Mouse (Mus musculus) spleen, embryonic (tissue): ENCODE measurements at regions not wholly inside any gene's neighbourhood (a gene's known extent, or its start where the extent isn't known, plus 50 kb on each side); places are given as distances from the start of the nearest gene placed in this dataset.

Source experiments
- CTCF ChIA-PET: fragments of 350-600 bp; sonication (Branson Sonifier 250); formaldehyde crosslinking; loops from one replicate; lab custom pipeline; 2022; lab: Charles Lee

DNA sequence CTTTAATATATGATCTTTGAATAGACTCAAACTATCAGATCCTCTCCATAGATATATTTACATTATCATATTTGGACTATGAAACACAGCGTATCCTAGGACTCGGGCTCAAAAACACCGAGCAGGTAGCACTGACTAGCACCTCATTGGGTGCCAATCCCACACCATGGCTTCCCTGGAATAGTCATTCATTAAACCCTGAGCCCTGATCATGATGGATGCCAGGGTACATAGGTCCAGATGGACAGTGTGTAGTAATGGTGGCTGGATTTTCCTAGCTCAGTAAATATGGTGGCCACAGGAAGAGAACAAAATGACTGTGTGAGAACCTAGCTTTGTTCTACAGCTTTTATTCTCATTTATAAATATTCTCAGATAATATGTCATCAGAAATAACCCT is 390.1 kb upstream of the Nr2f2 start:
- CTCF ChIA-PET, result no interaction called here

DNA sequence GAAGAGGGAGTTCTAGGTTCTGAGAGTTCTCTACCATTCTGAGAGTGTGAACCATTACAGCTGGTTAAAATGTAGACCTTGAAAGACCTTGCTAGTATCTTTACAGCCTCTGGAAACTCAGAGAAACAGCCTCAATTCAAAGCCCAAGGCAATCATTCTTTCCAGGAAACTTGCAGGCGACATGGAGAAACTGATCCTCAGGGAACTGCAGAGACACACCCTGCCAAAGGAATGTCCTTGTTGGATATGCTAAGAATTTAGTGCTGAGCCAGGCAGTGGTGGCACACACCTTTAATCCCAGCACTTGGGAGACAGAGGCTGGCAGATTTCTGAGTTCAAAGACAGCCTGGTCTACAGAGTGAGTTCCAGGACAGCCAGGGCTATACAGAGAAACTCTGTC is 388.3 kb upstream of the Nr2f2 start:
- CTCF ChIA-PET, result interaction anchor here (0.6 kb wide), 1 partner anchor 1274 kb away, joined by 4 read pairs; no protein-coding TSS in a partner anchor

- CTCF ChIA-PET, result no interaction called here
These were observed 386.3 kb upstream of the Nr2f2 start for GRCm38 (mm10) chr7:70752802-70753218.

GRCm38 (mm10) chr7:70748884-70749283 is 382.3 kb upstream of the Nr2f2 start:
- CTCF ChIA-PET, result no interaction called here

GRCm38 (mm10) chr7:70748345-70748744 is 381.8 kb upstream of the Nr2f2 start:
- CTCF ChIA-PET, result no interaction called here

- CTCF ChIA-PET, result no interaction called here
These were observed 377.8 kb upstream of the Nr2f2 start for GRCm38 (mm10) chr7:70744296-70744695.

- CTCF ChIA-PET, result no interaction called here
These were observed 369.1 kb upstream of the Nr2f2 start for GRCm38 (mm10) chr7:70735591-70735990.

DNA sequence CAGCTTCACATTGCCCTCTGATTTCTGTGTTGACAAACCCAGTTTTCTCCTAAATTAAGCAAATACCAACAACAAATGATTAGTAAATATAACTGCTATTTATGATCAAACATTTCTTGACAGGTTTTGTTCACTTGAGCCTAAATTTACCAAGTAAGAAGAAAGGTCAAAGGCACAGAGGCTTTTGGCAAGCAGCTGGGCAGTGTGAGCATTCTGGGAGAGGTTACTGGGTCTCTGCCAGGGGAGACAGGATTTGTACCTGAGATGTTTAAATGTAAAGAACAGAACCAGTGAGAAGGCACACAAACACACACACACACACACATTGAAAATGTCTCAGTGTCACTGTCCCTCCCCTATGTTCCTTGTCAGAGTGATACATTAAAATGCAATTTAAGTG is 367.0 kb upstream of the Nr2f2 start:
- CTCF ChIA-PET, result no interaction called here

- CTCF ChIA-PET, result no interaction called here
These were observed 363.4 kb upstream of the Nr2f2 start for GRCm38 (mm10) chr7:70729896-70730295.

DNA sequence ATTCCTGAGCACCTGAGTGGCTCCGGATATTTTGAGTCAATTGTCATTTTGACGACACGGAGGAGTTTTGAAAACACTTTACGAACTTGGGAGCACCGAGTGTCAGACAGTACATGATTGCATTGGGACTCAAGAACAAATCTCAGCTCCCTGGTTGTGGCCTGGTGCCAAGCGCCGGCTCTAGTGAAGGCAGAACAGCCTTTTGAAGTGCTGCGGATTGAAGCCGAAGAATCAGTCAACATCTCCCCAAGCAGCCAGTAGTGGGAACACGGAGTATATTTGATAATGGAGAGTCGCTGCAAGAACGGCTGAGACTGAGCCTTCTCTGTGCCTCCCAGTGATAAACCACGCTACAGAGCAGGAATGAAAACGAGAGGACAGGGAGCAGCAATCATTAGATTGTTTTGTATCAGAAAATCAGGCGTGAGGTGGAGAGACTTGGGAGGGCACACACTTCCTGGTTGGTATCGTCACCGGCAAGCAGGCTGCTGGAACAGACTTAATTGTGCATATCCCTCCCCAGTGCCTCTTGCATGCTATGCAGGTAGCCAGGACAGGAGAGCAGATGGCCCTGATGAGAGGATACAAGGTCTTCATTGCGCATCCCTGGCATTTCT is 351.7 kb upstream of the Nr2f2 start:
- CTCF ChIA-PET, result no interaction called here

DNA sequence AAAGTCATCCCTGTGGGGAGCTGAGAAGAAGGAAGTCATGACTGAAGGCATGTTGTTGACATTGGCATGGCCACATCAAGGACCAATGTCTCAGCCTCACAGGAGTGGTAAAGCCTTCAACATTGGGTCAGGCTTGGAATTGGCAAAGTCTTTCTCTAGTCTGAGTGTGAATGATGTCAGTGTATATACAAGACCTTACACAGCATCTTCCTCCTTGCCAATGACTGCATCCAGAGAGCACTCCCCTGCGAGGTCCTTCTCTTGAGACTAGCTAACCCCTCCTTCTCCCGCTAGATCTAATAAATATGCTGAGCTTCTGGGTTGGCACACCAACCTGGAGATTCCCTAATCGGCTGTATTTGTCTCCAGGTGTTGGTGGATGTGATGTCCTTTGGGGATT is 351.1 kb upstream of the Nr2f2 start:
- CTCF ChIA-PET, result no interaction called here

DNA sequence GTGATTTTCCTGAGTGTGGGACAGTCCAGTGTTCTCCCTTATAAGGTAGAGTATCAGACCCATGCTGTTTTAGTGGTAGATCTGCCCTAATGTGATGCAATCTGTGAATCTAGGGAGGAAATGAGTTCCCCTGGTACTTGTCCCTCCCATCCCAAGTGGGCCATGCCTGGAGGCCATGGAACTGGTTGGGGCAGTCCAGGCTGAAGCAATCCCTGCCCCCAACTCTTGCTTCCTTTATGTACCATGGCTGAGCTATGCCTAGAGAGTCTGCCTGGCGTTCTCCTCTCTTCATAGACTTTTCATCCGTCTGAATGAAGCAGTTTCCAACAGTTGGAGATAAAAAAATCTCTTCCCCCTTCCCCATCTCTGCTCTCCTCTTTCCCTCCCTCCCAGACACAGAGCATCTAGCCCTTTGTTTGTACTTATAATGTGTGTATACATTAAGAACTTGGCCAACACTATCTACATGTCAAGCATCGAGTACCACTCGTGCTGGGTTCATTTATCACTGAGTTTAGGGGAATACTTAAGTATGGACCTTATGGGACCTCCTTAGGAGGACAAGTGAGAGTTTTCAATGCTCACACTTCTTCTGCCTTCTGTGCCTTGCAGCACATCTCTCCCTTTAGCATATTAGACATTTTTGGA is 350.4 kb upstream of the Nr2f2 start:
- CTCF ChIA-PET, result no interaction called here

DNA sequence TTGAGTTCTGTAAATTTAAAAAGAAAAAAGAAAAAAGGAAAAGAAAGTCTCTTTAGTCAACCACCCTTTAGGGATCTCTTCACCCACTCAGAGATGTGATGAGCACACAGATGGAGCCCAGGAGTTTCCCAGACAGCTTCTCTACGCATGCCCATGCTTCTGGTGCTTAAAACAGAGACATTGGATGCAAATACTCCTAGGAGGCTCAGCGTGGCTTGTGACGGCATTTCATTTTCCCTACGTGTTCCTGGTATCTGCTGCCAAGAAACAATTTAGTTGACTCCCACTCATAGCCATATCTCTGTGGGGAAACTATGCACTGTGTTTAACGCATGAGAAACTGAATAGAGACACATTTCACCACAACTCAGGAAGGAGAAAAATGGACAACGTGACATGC is 345.6 kb upstream of the Nr2f2 start:
- CTCF ChIA-PET, result no interaction called here

DNA sequence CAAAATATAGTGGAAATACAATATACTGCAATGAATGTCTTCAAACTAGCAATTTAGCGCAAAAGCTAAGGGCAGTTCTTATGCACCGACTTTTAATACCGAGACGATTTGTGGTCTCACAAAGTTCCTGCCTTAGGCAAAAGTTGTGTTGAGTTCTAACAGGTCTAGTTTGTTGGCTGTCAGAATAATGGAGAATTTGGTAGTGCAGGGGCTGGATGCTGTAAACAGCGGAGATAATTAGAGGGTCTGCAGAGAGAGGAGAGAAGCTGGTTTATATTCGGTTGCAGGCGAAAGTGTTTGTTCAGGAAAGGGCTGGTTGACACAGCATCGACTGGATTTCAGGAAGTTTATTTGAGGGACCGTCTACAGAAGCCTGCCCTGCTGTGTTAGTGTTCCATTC is 339.7 kb upstream of the Nr2f2 start:
- CTCF ChIA-PET, result no interaction called here

DNA sequence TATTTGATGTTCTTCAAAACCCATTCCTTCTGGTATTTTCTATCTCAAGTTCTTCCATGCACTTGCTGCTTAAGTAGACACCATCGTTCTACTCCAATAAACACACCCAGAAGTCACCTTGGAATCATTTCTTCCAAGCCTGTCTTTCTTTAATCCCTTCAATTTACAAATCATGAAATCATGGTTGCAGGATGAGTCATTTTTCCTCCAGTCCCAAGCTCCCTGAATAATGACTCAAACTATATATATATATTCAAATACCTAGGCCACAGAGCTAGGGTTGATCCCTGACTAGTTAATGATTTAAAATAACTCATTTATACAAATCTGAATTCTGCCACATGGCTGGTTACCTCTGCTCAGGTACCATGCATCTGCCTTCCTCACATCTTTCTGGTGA is 337.2 kb upstream of the Nr2f2 start:
- CTCF ChIA-PET, result no interaction called here

- CTCF ChIA-PET, result no interaction called here
These were observed 333.9 kb upstream of the Nr2f2 start for GRCm38 (mm10) chr7:70700461-70700860.

- CTCF ChIA-PET, result no interaction called here
These were observed 332.9 kb upstream of the Nr2f2 start for GRCm38 (mm10) chr7:70699391-70699790.

GRCm38 (mm10) chr7:70698986-70699385 is 332.5 kb upstream of the Nr2f2 start:
- CTCF ChIA-PET, result no interaction called here

- CTCF ChIA-PET, result no interaction called here
These were observed 325.6 kb upstream of the Nr2f2 start for GRCm38 (mm10) chr7:70692160-70692559.

- CTCF ChIA-PET, result no interaction called here
These were observed 324.3 kb upstream of the Nr2f2 start for GRCm38 (mm10) chr7:70690845-70691244.

GRCm38 (mm10) chr7:70669065-70669464 is 302.5 kb upstream of the Nr2f2 start:
- CTCF ChIA-PET, result no interaction called here

GRCm38 (mm10) chr7:70660162-70660561 is 293.6 kb upstream of the Nr2f2 start:
- CTCF ChIA-PET, result no interaction called here

DNA sequence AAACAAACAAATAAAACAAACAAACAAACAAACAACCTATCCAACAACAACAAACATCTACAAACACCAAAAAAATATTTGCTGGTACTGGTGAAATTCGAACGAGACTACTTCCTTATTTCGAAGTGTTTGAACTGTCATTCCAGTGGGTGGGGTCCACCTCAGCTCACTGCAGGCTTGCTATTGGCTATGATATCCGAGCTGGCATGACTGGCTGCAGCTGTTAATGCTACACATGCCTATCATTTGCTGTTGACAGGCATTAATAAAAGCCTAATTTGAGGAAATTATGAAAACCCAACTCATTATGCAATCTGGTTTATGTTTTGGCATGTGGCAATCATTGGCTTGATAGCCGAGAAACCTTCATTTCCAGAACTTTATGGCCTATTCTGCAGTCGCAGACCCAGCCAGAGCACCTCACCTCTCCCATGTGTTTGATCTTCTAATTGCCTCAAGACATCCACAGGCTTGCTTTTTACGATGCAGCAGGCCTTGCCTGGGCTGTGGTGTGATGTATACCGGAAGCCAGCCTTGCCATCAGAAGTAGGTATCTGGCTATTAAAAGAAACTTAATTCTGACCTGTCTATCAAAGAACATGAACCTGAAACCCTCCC is 283.3 kb upstream of the Nr2f2 start:
- CTCF ChIA-PET, result no interaction called here
